Comparison of ENCODE assay signal across 8 mouse cellular contexts in the genomic region with DNA sequence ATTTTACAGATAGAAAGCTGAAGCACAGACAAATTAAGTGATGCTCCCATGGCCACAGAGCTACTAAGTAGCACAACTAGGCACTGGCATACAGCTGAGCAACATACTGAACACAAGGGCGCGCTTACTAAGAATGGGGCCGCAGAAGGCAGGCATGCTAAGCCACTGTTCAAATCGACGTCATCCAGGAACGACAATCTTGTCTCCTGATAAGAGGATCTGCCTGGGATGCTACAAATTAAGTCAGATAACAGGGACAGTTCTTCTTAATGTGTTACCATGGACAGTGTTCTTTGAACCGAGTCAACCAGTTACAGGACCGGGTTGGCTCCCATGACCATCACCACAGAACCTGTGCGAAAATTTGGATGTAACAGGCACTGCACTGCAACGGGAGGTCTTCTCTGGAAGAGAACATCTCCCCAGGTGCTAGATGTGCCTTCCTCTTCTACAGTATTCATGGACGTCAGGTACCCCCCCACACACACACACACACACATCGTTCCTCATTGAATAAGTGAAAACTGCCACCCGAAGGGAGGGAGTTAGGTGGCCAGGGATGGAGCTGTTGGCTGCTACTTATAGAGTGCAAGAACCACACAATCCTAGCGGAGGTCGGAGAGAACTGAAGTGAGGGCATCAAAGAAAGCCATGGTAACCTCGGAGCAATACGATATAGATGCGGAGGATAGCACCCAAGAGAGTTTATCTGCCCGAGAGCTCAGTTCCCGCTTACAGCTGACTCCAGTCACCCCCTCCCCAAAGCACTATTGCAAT. TPM values are rescaled to one million over a fixed set of nuclear protein-coding genes. Genes with fewer than 3 reads are reported as not detected.
A peak's percentile ranks its signal among the peaks of the same experiment; 100 is the strongest.
DNase-seq lines count a peak whose midpoint lies in the region; ATAC-seq lines count a peak whose summit lies in the region.

No protein-coding gene starts in this region.

- peaks cover 14% of the 10 kb centered on the region for H3K4me1 ChIP-seq in lung, embryonic 15.5 days
- H3K4me1 ChIP-seq in forebrain, embryonic 14.5 days (ENCODE audit: control insufficient read depth, insufficient read depth, low read length), result 0 out of 2 replicates have a peak, but pooled peaks cover 3% of the 10 kb centered on the region
- peaks cover 25% of the 10 kb centered on the region for H3K4me1 ChIP-seq in liver, embryonic 12.5 days

- H3K9me3 ChIP-seq in lung, embryonic 15.5 days, result no peaks in the 10 kb centered on the region
- H3K9me3 ChIP-seq in forebrain, embryonic 14.5 days (replicated peaks; ENCODE audit: control insufficient read depth, low read length), result no peaks in the 10 kb centered on the region
- H3K9me3 ChIP-seq in liver, embryonic 12.5 days (replicated peaks), result no peaks in the 10 kb centered on the region

- ATAC-seq in lung, embryonic 15.5 days (ENCODE audit: borderline replicate concordance, extremely low read depth, low FRiP score, low TSS enrichment), result 0 out of 2 replicates have a peak, but pooled peaks have one; percentile 52
- peak; percentile 1; the same call in 1 of the 2 replicates for ATAC-seq in forebrain, embryonic 14.5 days
- ATAC-seq in liver, embryonic 12.5 days, result no peak

- H3K4me2 ChIP-seq in lung, embryonic 15.5 days, result peak overlapping the region; percentile 78
- peak overlapping the region; percentile 96 for H3K4me2 ChIP-seq in forebrain, embryonic 14.5 days (ENCODE audit: low read length)
- H3K4me2 ChIP-seq in liver, embryonic 12.5 days, result peak overlapping the region; percentile 68

- H3K27ac ChIP-seq in lung, embryonic 15.5 days, result no peak overlapping the region
- no peak overlapping the region for H3K27ac ChIP-seq in forebrain, embryonic 14.5 days (ENCODE audit: low read depth, low read length)
- no peak overlapping the region for H3K27ac ChIP-seq in liver, embryonic 12.5 days

- no peaks in the 10 kb centered on the region for H3K36me3 ChIP-seq in lung, embryonic 15.5 days
- H3K36me3 ChIP-seq in forebrain, embryonic 14.5 days (ENCODE audit: control insufficient read depth, insufficient read depth, low read length), result no peaks in the 10 kb centered on the region
- no peaks in the 10 kb centered on the region for H3K36me3 ChIP-seq in liver, embryonic 12.5 days
- H3K36me3 ChIP-seq in splenic B cell, adult 2 months (ENCODE audit: control insufficient read depth, insufficient read depth, low read length, poor library complexity, severe bottlenecking), result no peaks in the 10 kb centered on the region

- H3K9ac ChIP-seq in lung, embryonic 15.5 days, result no peak overlapping the region
- H3K9ac ChIP-seq in forebrain, embryonic 14.5 days (ENCODE audit: low read length), result peak overlapping the region; percentile 67
- H3K9ac ChIP-seq in liver, embryonic 12.5 days, result no peak overlapping the region

- WGBS in lung, embryonic 15.5 days, result 9% methylated on average over 20 of the region's 20 CpGs
- 6% methylated on average over 20 of the region's 20 CpGs for WGBS in forebrain, embryonic 14.5 days
- WGBS in liver, embryonic 12.5 days (ENCODE audit: insufficient replicate concordance), result 8% methylated on average over 20 of the region's 20 CpGs

- peak overlapping the region; percentile 47 for H3K4me3 ChIP-seq in lung, embryonic 15.5 days
- peak overlapping the region; percentile 43 for H3K4me3 ChIP-seq in forebrain, embryonic 14.5 days (ENCODE audit: low read depth, low read length)
- peak overlapping the region; percentile 48 for H3K4me3 ChIP-seq in liver, embryonic 12.5 days

- no peak for DNase-seq in lung, postnatal 25 days (ENCODE audit: low spot score)
- DNase-seq in forebrain, embryonic 14.5 days (ENCODE audit: low spot score), result peak; percentile 17
- DNase-seq in splenic B cell, adult 2 months (ENCODE audit: low read depth, low spot score), result peak; percentile 19
- no peak for DNase-seq in layer of hippocampus, adult 18-20 months (ENCODE audit: low spot score in 2 of 2)
- DNase-seq in urinary bladder, postnatal 4 days (ENCODE audit: low spot score in 2 of 2), result no peak
- DNase-seq in layer of hippocampus, adult 8-10 months (ENCODE audit: low spot score in 2 of 2), result no peak

- peaks cover 71% of the 10 kb centered on the region for H3K27me3 ChIP-seq in lung, embryonic 15.5 days
- peaks cover 34% of the 10 kb centered on the region for H3K27me3 ChIP-seq in forebrain, embryonic 14.5 days (replicated peaks; ENCODE audit: control insufficient read depth, insufficient read depth, low read length)
- H3K27me3 ChIP-seq in liver, embryonic 12.5 days (replicated peaks), result peaks cover 89% of the 10 kb centered on the region
- no peaks in the 10 kb centered on the region for H3K27me3 ChIP-seq in splenic B cell, adult 2 months (ENCODE audit: control insufficient read depth, insufficient read depth, low read length, poor library complexity, severe bottlenecking)

RNA-seq across cellular contexts. Expression of gene Pcp4l1, which starts 0.8 kb away (rescaled TPM):
- 5.0 and 5.9 TPM in 2 replicates for polyA plus RNA-seq in lung, embryonic 15.5 days (2015; fragmentation: Nextera tagmentation; extraction: Ambion mirVana)
- polyA plus RNA-seq in forebrain, embryonic 14.5 days (2014; fragmentation: Nextera tagmentation; extraction: Ambion mirVana), result 9.7 and 10.2 TPM in 2 replicates
- polyA plus RNA-seq in liver, embryonic 12.5 days (2016; fragmentation: Nextera tagmentation; extraction: Ambion mirVana), result 1.1 and 1.2 TPM in 2 replicates
- 10 to 100 TPM; 47.5 to 47.7 TPM for total RNA-seq in layer of hippocampus, adult 18-20 months (2021)
- 10 to 100 TPM; 42.4 to 47.5 (median 44.4) TPM for total RNA-seq in layer of hippocampus, adult 8-10 months (2022)

RNA-seq across cellular contexts. Expression of gene Nr1i3, which starts 18.5 kb away (rescaled TPM):
- 0.20 and 0.33 TPM in 2 replicates for polyA plus RNA-seq in lung, embryonic 15.5 days (2015; fragmentation: Nextera tagmentation; extraction: Ambion mirVana)
- polyA plus RNA-seq in forebrain, embryonic 14.5 days (2014; fragmentation: Nextera tagmentation; extraction: Ambion mirVana), result 0.13 and 0.36 TPM in 2 replicates
- polyA plus RNA-seq in liver, embryonic 12.5 days (2016; fragmentation: Nextera tagmentation; extraction: Ambion mirVana), result 0.23 and 0.36 TPM in 2 replicates
- under 1 TPM in 1 of 2 experiments, not detected in 1; 0.17 TPM for total RNA-seq in layer of hippocampus, adult 18-20 months (2021)
- total RNA-seq in layer of hippocampus, adult 8-10 months (2022), result under 1 TPM in 2 of 4 experiments, not detected in 2; 0.10 to 0.36 TPM

RNA-seq across cellular contexts. Expression of gene Tomm40l, which starts 27.1 kb away (rescaled TPM):
- 34.9 and 35.4 TPM in 2 replicates for polyA plus RNA-seq in lung, embryonic 15.5 days (2015; fragmentation: Nextera tagmentation; extraction: Ambion mirVana)
- polyA plus RNA-seq in forebrain, embryonic 14.5 days (2014; fragmentation: Nextera tagmentation; extraction: Ambion mirVana), result 45.0 and 49.2 TPM in 2 replicates
- 20.7 and 21.9 TPM in 2 replicates for polyA plus RNA-seq in liver, embryonic 12.5 days (2016; fragmentation: Nextera tagmentation; extraction: Ambion mirVana)
- total RNA-seq in layer of hippocampus, adult 18-20 months (2021), result 10 to 100 TPM; 71.6 to 77.6 TPM
- total RNA-seq in layer of hippocampus, adult 8-10 months (2022), result 10 to 100 TPM; 69.3 to 85.0 (median 74.9) TPM

RNA-seq across cellular contexts. Expression of gene Apoa2, which starts 29.6 kb away (rescaled TPM):
- 9.5 and 38.1 TPM in 2 replicates for polyA plus RNA-seq in lung, embryonic 15.5 days (2015; fragmentation: Nextera tagmentation; extraction: Ambion mirVana)
- polyA plus RNA-seq in forebrain, embryonic 14.5 days (2014; fragmentation: Nextera tagmentation; extraction: Ambion mirVana), result 0.88 and 1.9 TPM in 2 replicates
- 2,516 and 2,642 TPM in 2 replicates for polyA plus RNA-seq in liver, embryonic 12.5 days (2016; fragmentation: Nextera tagmentation; extraction: Ambion mirVana)
- total RNA-seq in layer of hippocampus, adult 18-20 months (2021), result 1 to 10 TPM; 2.2 to 3.1 TPM
- total RNA-seq in layer of hippocampus, adult 8-10 months (2022), result 1 to 10 TPM; 1.9 to 3.1 (median 2.5) TPM

RNA-seq across cellular contexts. Expression of gene Fcer1g, which starts 38.9 kb away (rescaled TPM):
- 46.3 and 46.7 TPM in 2 replicates for polyA plus RNA-seq in lung, embryonic 15.5 days (2015; fragmentation: Nextera tagmentation; extraction: Ambion mirVana)
- 25.1 and 31.5 TPM in 2 replicates for polyA plus RNA-seq in forebrain, embryonic 14.5 days (2014; fragmentation: Nextera tagmentation; extraction: Ambion mirVana)
- polyA plus RNA-seq in liver, embryonic 12.5 days (2016; fragmentation: Nextera tagmentation; extraction: Ambion mirVana), result 55.8 and 60.7 TPM in 2 replicates
- 10 to 100 TPM; 16.3 to 20.8 TPM for total RNA-seq in layer of hippocampus, adult 18-20 months (2021)
- total RNA-seq in layer of hippocampus, adult 8-10 months (2022), result 10 to 100 TPM; 10.9 to 95.1 (median 48.8) TPM

Comparison
In these comparisons a context has a peak if more than half of its experiments do, and no peak if none do; other contexts are left out.
1. DNase-seq: peak in forebrain, embryonic 14.5 days (single experiment) and splenic B cell, adult 2 months (single experiment); none in lung, postnatal 25 days (single experiment), layer of hippocampus, adult 18-20 months (0 of 2), urinary bladder, postnatal 4 days (0 of 2) and layer of hippocampus, adult 8-10 months (0 of 2).
2. Peak in every context shown above with its lines, with median percentiles within 50 percentile points of each other: H3K4me2 ChIP-seq and H3K4me3 ChIP-seq.